Mouse (Mus musculus) hindbrain, postnatal 0 days (tissue): Measurements from ENCODE around the gene Akr1c14. TPM values are rescaled to one million over a fixed set of nuclear protein-coding genes. Genes with fewer than 3 reads are reported as not detected.

Experiments
- ATAC-seq: fragments of 200-750 bp; cut with Nextera tagmentation; 2 replicates; pipeline ENCODE4 v1.8.0; 2017; ENCODE audit warnings: mild to moderate bottlenecking, moderate TSS enrichment, moderate library complexity
- DNase-seq: peaks from one replicate; pipeline ENCODE4 v3.0.0-alpha.2; 2015; ENCODE audit warnings: low spot score
- H3K27ac ChIP-seq: fragments of 300-500 bp; sonication (generic); 2 replicates; pipeline ENCODE4 v1.5.1; 2014; ENCODE audit warnings: mild to moderate bottlenecking
- H3K27me3 ChIP-seq: fragments of 300-500 bp; sonication (generic); 2 replicates; pipeline ENCODE4 v1.6.1; 2014; ENCODE audit warnings: low read length, mixed read lengths; ENCODE audit not compliant: insufficient read depth
- H3K36me3 ChIP-seq: fragments of 300-500 bp; sonication (generic); 2 replicates; pipeline ENCODE4 v1.6.1; 2014; ENCODE audit warnings: low read length, mixed read lengths; ENCODE audit not compliant: insufficient read depth
- H3K4me1 ChIP-seq: fragments of 300-500 bp; sonication (generic); 2 replicates; pipeline ENCODE4 v1.6.1; 2014; ENCODE audit warnings: antibody characterized with exemption, low read length, mixed read lengths; ENCODE audit not compliant: insufficient read depth
- H3K4me2 ChIP-seq: fragments of 300-500 bp; sonication (generic); 2 replicates; pipeline ENCODE4 v1.6.1; 2014; ENCODE audit warnings: low read depth, mild to moderate bottlenecking, low read length, moderate library complexity, mixed read lengths
- H3K4me3 ChIP-seq: fragments of 300-500 bp; sonication (generic); 2 replicates; pipeline ENCODE4 v1.5.1; 2014; ENCODE audit warnings: low read length
- H3K9ac ChIP-seq: fragments of 300-500 bp; sonication (generic); replicated peaks from 2 replicates; pipeline ENCODE4 v1.6.1; 2014; ENCODE audit warnings: mild to moderate bottlenecking, low read length, moderate library complexity, mixed read lengths
- H3K9me3 ChIP-seq: fragments of 300-500 bp; sonication (generic); 2 replicates; pipeline ENCODE4 v1.6.1; 2016; ENCODE audit warnings: low read length, mixed read lengths
- CTCF ChIP-seq: IDR thresholded peaks from 2 replicates; pipeline ENCODE4 v1.5.1; 2016; ENCODE audit warnings: antibody characterized with exemption, control low read depth, low read depth
- WGBS: fragments of 180-500 bp; shearing (Covaris S2); extraction: QIAGEN DNeasy Blood & Tissue Kit; methylation state at CpG from one replicate; pipeline ENCODE4 v1.1.7; 2014; 5-methylcytosine and 5-hydroxymethylcytosine counted together
- polyA plus RNA-seq: library from polyadenylated mRNA; unstranded; fragments of >200 nt; fragmentation: Nextera tagmentation; extraction: Ambion mirVana; gene quantifications from 2 replicates; pipeline ENCODE4 v1.2.1, GENCODE M21; 2015
- total RNA-seq: library from RNA; depleted of rRNA; stranded (reverse); fragments of >200 nt; gene quantifications from 2 replicates; pipeline ENCODE4 v1.2.3, GENCODE M21; 2014

Akr1c14 gene
- total and polyA plus RNA-seq, 2 experiments from 2014 or later = 1.4 to 1.7 TPM

DNA sequence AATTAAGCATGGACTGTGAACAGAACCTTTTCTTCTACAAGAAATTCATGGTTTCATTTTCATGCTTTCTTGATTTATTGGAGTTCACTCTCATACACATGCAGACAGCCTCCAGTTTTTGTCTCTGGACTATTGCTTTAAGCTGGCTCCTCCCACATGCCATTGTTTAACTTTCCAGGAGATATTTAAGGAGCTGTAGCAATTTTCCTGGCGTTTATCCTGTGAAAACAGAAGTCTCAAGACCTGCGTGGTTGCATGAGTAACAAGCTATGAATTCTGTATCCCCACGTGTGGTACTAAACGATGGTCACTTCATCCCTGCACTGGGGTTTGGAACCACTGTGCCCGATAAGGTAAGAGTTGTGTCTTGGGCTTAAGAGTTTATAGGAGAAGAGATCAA is 10.6 kb downstream of the Akr1c14 start:
- Histone ChIP-seq H3K9me3 (no peaks in the 10 kb centered on the region), H3K36me3 (no peaks in the 10 kb centered on the region), H3K9ac (no peak overlapping the region), H3K27ac (0 out of 2 replicates have a peak overlapping the region, but pooled peaks have one; percentile 13), H3K4me2 (no peak overlapping the region), H3K4me3 (no peak overlapping the region), H3K27me3 (no peaks in the 10 kb centered on the region), H3K4me1 (no peaks in the 10 kb centered on the region)
- ATAC-seq (no peak), DNase-seq (peak; percentile 2)
- TF ChIP-seq CTCF = no peak
- 60% methylated on average over 5 of the region's 5 CpGs for WGBS

GRCm38 (mm10) chr13:4060214-4060730 is 11.5 kb downstream of the Akr1c14 start:
- no peak for ATAC-seq
- no peak overlapping the region for H3K27ac ChIP-seq
- WGBS = 81% methylated on average over 3 of the region's 3 CpGs

DNA sequence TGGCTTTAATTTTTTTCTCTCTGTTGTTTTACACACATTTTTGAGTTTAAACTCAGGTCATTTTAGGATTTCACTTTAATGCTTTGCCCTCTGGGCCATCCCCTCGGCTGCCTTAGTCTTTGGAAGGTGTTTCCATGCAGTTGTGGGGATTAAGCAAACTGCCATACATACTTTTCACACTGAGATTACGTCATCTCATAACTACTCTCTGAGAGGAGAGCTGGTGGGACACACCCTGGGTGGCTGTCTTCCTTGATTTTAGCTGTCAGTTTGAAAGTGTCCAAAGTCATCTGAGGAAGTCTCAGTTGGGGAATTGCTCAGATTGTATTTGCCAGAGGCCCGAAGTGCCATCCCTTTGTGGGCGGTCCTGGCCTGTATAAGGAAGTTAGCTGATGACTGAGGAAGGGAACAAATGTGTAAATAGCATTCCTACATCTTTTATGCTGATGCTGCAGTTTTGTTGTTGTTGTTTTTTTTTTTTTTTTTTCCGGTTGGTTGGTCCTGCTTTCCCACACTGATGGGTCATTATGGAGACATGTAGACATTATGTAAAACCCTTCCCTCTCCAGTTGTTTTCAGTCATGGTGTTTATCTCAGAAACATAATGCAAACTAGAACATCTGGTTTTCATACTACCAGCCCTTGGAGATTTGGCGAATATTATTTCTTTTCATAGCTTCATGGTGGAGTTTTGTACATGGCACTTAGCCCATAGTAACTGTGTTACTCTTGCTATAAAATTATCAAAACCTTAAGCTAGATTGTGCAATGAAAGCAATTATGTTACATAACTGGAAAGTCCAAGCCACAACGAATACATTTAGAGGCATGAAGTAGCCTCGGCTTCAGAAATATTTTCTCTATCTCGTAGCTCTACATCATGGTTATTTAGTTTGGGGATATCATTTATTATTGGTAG is 28.0 kb downstream of the Akr1c14 start:
- Histone ChIP-seq H3K9me3 (no peaks in the 10 kb centered on the region), H3K27ac (no peak overlapping the region), H3K9ac (no peak overlapping the region), H3K36me3 (no peaks in the 10 kb centered on the region), H3K4me1 (no peaks in the 10 kb centered on the region), H3K4me2 (no peak overlapping the region), H3K27me3 (no peaks in the 10 kb centered on the region), H3K4me3 (no peak overlapping the region)
- WGBS = 90% methylated on average over 9 of the region's 9 CpGs
- ATAC-seq = no peak
- TF ChIP-seq CTCF = no peak
- no peak for DNase-seq

More at GRCm38 (mm10) chr13:4060214-4060730, 11.5 kb downstream of the Akr1c14 start:
- Histone ChIP-seq H3K4me2 (no peak overlapping the region), H3K36me3 (no peaks in the 10 kb centered on the region), H3K27me3 (no peaks in the 10 kb centered on the region), H3K4me3 (no peak overlapping the region), H3K9me3 (no peaks in the 10 kb centered on the region), H3K9ac (no peak overlapping the region), H3K4me1 (no peaks in the 10 kb centered on the region)
- TF ChIP-seq CTCF = no peak
- DNase-seq = no peak

DNA sequence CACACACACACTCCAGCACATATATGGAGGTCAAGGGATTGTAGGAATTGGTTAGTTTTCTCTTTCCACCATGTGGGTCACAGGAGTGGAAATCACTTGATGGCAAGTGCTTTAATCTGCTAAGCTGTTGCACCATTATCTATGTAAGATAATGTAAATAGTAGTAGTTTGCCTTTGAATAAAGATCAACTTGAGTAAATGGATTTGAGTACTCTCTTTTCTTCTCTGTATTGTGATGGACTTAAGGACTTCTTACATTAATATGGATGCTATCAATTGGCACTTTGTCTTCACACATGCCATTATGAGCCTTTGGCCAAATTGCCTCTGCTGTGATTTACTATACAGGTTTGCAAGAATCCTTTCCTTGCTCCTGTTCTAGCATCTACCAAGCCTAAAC is 31.1 kb downstream of the Akr1c14 start:
- no peak for DNase-seq
- no peaks in the 10 kb centered on the region for H3K36me3 ChIP-seq
- H3K4me2 ChIP-seq = no peak overlapping the region
- H3K9me3 ChIP-seq = no peaks in the 10 kb centered on the region
- no peak for ATAC-seq
- H3K9ac ChIP-seq = no peak overlapping the region
- H3K4me3 ChIP-seq = no peak overlapping the region
- TF ChIP-seq CTCF = no peak
- H3K27ac ChIP-seq = no peak overlapping the region
- no peaks in the 10 kb centered on the region for H3K4me1 ChIP-seq
- no peaks in the 10 kb centered on the region for H3K27me3 ChIP-seq

GRCm38 (mm10) chr13:4101691-4102090 is 52.9 kb downstream of the Akr1c14 start:
- no peak overlapping the region for H3K4me3 ChIP-seq
- H3K9me3 ChIP-seq = no peaks in the 10 kb centered on the region
- no peaks in the 10 kb centered on the region for H3K4me1 ChIP-seq
- no peak overlapping the region for H3K9ac ChIP-seq
- no peaks in the 10 kb centered on the region for H3K27me3 ChIP-seq
- H3K36me3 ChIP-seq = no peaks in the 10 kb centered on the region
- no peak for TF ChIP-seq CTCF
- ATAC-seq (no peak), DNase-seq (no peak)
- H3K27ac ChIP-seq = no peak overlapping the region
- H3K4me2 ChIP-seq = no peak overlapping the region

- DNase-seq (no peak), ATAC-seq (no peak)
- no peaks in the 10 kb centered on the region for H3K9me3 ChIP-seq
- no peaks in the 10 kb centered on the region for H3K36me3 ChIP-seq
- no peaks in the 10 kb centered on the region for H3K27me3 ChIP-seq
- no peak overlapping the region for H3K9ac ChIP-seq
- TF ChIP-seq CTCF = no peak
- no peak overlapping the region for H3K27ac ChIP-seq
- no peaks in the 10 kb centered on the region for H3K4me1 ChIP-seq
- H3K4me3 ChIP-seq = no peak overlapping the region
- no peak overlapping the region for H3K4me2 ChIP-seq
These were observed 53.9 kb downstream of the Akr1c14 start for GRCm38 (mm10) chr13:4102721-4103120.
